Mouse (Mus musculus) right cerebral cortex, postnatal 36 days (tissue): ENCODE data around the gene Hspbap1.

ENCODE experiments used
- DNase-seq, 2 experiments: peaks; one replicate each; pipeline ENCODE4 v3.0.0; 2022; ENCODE audit warnings: low spot score in 2 of 2, mixed read lengths in 1 of 2

The Hspbap1 gene

GRCm38 (mm10) chr16:35872410-35873006, 102.3 kb downstream of the Hspbap1 start:
- no peak for DNase-seq

- DNase-seq, result no peak
These were observed 104.2 kb downstream of the Hspbap1 start for GRCm38 (mm10) chr16:35874416-35874815.
